ENCODE assay signal across 8 mouse cellular contexts in genomic region chr6:30535340-30535739, GRCm38 (mm10). TPM values are rescaled to one million over a fixed set of nuclear protein-coding genes. Genes with fewer than 3 reads are reported as not detected.
A peak's percentile ranks its signal among the peaks of the same experiment; 100 is the strongest.
DNase-seq lines count a peak whose midpoint lies in the region; ATAC-seq lines count a peak whose summit lies in the region.

No protein-coding gene starts in this region.

- no peaks in the 10 kb centered on the region for H3K27me3 ChIP-seq in neural tube, embryonic 15.5 days (replicated peaks)

- no peak overlapping the region for H3K4me3 ChIP-seq in neural tube, embryonic 15.5 days (replicated peaks)

- peak; percentile 20 for DNase-seq in gastrocnemius, postnatal 10 days
- no peak for DNase-seq in gastrocnemius, postnatal 25 days
- DNase-seq in urinary bladder, postnatal 25 days (ENCODE audit: low spot score): peak; percentile 29
- DNase-seq in urinary bladder, adult 18-20 months (ENCODE audit: low spot score in 2 of 2): no peak
- DNase-seq in cerebellum, postnatal 36 days: peak; percentile 70 to 72
- peak; percentile 46 for DNase-seq in lung, postnatal 10 days
- DNase-seq in layer of hippocampus, adult 9-11 months: no peak

- H3K4me1 ChIP-seq in neural tube, embryonic 15.5 days: no peaks in the 10 kb centered on the region

- H3K4me2 ChIP-seq in neural tube, embryonic 15.5 days: no peak overlapping the region

- no peaks in the 10 kb centered on the region for H3K9me3 ChIP-seq in neural tube, embryonic 15.5 days (replicated peaks)

- ATAC-seq in neural tube, embryonic 15.5 days (ENCODE audit: low FRiP score): no peak

- no peak overlapping the region for H3K9ac ChIP-seq in neural tube, embryonic 15.5 days (replicated peaks)

- H3K27ac ChIP-seq in neural tube, embryonic 15.5 days (replicated peaks): no peak overlapping the region

- H3K36me3 ChIP-seq in neural tube, embryonic 15.5 days: no peaks in the 10 kb centered on the region

- 44% methylated on average over 3 of the region's 3 CpGs for WGBS in neural tube, embryonic 15.5 days

RNA-seq across cellular contexts. Expression of gene Cpa2, which starts 6.0 kb away (rescaled TPM):
- total RNA-seq in gastrocnemius, postnatal 10 days (2021): 1 to 10 TPM; 1.2 to 1.6 TPM
- not detected for total RNA-seq in gastrocnemius, postnatal 25 days (2021)
- polyA plus RNA-seq in neural tube, embryonic 15.5 days (2015; fragmentation: Nextera tagmentation; extraction: Ambion mirVana): 11.3 and 20.3 TPM in 2 replicates

RNA-seq across cellular contexts. Expression of gene Ssmem1, which starts 25.7 kb away (rescaled TPM):
- total RNA-seq in gastrocnemius, postnatal 10 days (2021): under 1 TPM; 0.21 to 0.56 TPM
- total RNA-seq in gastrocnemius, postnatal 25 days (2021): under 1 TPM in 1 of 2 experiments, not detected in 1; 0.54 TPM
- not detected in 2 replicates for polyA plus RNA-seq in neural tube, embryonic 15.5 days (2015; fragmentation: Nextera tagmentation; extraction: Ambion mirVana)

RNA-seq across cellular contexts. Expression of gene Tmem209, which starts 25.8 kb away (rescaled TPM):
- total RNA-seq in gastrocnemius, postnatal 10 days (2021): 10 to 100 TPM; 10.5 to 12.1 TPM
- total RNA-seq in gastrocnemius, postnatal 25 days (2021): 1 to 10 TPM; 7.4 to 9.1 TPM
- 21.1 and 29.6 TPM in 2 replicates for polyA plus RNA-seq in neural tube, embryonic 15.5 days (2015; fragmentation: Nextera tagmentation; extraction: Ambion mirVana)

RNA-seq across cellular contexts. Expression of gene Cpa4, which starts 32.8 kb away (rescaled TPM):
- total RNA-seq in gastrocnemius, postnatal 10 days (2021): 1 to 10 TPM in 1 of 2 experiments, under 1 TPM in 1; 0.80 to 1.2 TPM
- not detected for total RNA-seq in gastrocnemius, postnatal 25 days (2021)
- polyA plus RNA-seq in neural tube, embryonic 15.5 days (2015; fragmentation: Nextera tagmentation; extraction: Ambion mirVana): 0.54 and 0.75 TPM in 2 replicates

Comparison
In these comparisons a context has a peak if more than half of its experiments do, and no peak if none do; other contexts are left out.
1. DNase-seq: peak in gastrocnemius, postnatal 10 days (single experiment), urinary bladder, postnatal 25 days (single experiment), cerebellum, postnatal 36 days (2 of 2) and lung, postnatal 10 days (single experiment); none in gastrocnemius, postnatal 25 days (single experiment), urinary bladder, adult 18-20 months (0 of 2) and layer of hippocampus, adult 9-11 months (single experiment).